Mouse (Mus musculus) hindbrain, postnatal 0 days (tissue): ENCODE results near the gene Spsb1. TPM values are rescaled to one million over a fixed set of nuclear protein-coding genes. Genes with fewer than 3 reads are reported as not detected.

Source experiments
- ATAC-seq: fragments of 200-750 bp; cut with Nextera tagmentation; 2 replicates; pipeline ENCODE4 v1.8.0; 2017; ENCODE audit warnings: mild to moderate bottlenecking, moderate TSS enrichment, moderate library complexity
- DNase-seq: peaks from one replicate; pipeline ENCODE4 v3.0.0-alpha.2; 2015; ENCODE audit warnings: low spot score
- H3K27ac ChIP-seq: fragments of 300-500 bp; sonication (generic); 2 replicates; pipeline ENCODE4 v1.5.1; 2014; ENCODE audit warnings: mild to moderate bottlenecking
- H3K27me3 ChIP-seq: fragments of 300-500 bp; sonication (generic); 2 replicates; pipeline ENCODE4 v1.6.1; 2014; ENCODE audit warnings: low read length, mixed read lengths; ENCODE audit not compliant: insufficient read depth
- H3K36me3 ChIP-seq: fragments of 300-500 bp; sonication (generic); 2 replicates; pipeline ENCODE4 v1.6.1; 2014; ENCODE audit warnings: low read length, mixed read lengths; ENCODE audit not compliant: insufficient read depth
- H3K4me1 ChIP-seq: fragments of 300-500 bp; sonication (generic); 2 replicates; pipeline ENCODE4 v1.6.1; 2014; ENCODE audit warnings: antibody characterized with exemption, low read length, mixed read lengths; ENCODE audit not compliant: insufficient read depth
- H3K4me2 ChIP-seq: fragments of 300-500 bp; sonication (generic); 2 replicates; pipeline ENCODE4 v1.6.1; 2014; ENCODE audit warnings: low read depth, mild to moderate bottlenecking, low read length, moderate library complexity, mixed read lengths
- H3K4me3 ChIP-seq: fragments of 300-500 bp; sonication (generic); 2 replicates; pipeline ENCODE4 v1.5.1; 2014; ENCODE audit warnings: low read length
- H3K9ac ChIP-seq: fragments of 300-500 bp; sonication (generic); replicated peaks from 2 replicates; pipeline ENCODE4 v1.6.1; 2014; ENCODE audit warnings: mild to moderate bottlenecking, low read length, moderate library complexity, mixed read lengths
- H3K9me3 ChIP-seq: fragments of 300-500 bp; sonication (generic); 2 replicates; pipeline ENCODE4 v1.6.1; 2016; ENCODE audit warnings: low read length, mixed read lengths
- CTCF ChIP-seq: IDR thresholded peaks from 2 replicates; pipeline ENCODE4 v1.5.1; 2016; ENCODE audit warnings: antibody characterized with exemption, control low read depth, low read depth
- WGBS: fragments of 180-500 bp; shearing (Covaris S2); extraction: QIAGEN DNeasy Blood & Tissue Kit; methylation state at CpG from one replicate; pipeline ENCODE4 v1.1.7; 2014; 5-methylcytosine and 5-hydroxymethylcytosine counted together
- polyA plus RNA-seq: library from polyadenylated mRNA; unstranded; fragments of >200 nt; fragmentation: Nextera tagmentation; extraction: Ambion mirVana; gene quantifications from 2 replicates; pipeline ENCODE4 v1.2.1, GENCODE M21; 2015
- total RNA-seq: library from RNA; depleted of rRNA; stranded (reverse); fragments of >200 nt; gene quantifications from 2 replicates; pipeline ENCODE4 v1.2.3, GENCODE M21; 2014

The Spsb1 gene
- total and polyA plus RNA-seq, 2 experiments from 2014 or later: 9.2 to 13.7 TPM

- H3K4me1 ChIP-seq: peaks cover 22% of the 10 kb centered on the region
- H3K27ac ChIP-seq: no peak overlapping the region
- no peaks in the 10 kb centered on the region for H3K27me3 ChIP-seq
- H3K9me3 ChIP-seq: no peaks in the 10 kb centered on the region
- TF ChIP-seq CTCF: no peak
- DNase-seq (no peak), ATAC-seq (no peak)
- no peak overlapping the region for H3K4me2 ChIP-seq
- WGBS: 95% methylated on average over 5 of the region's 5 CpGs
- H3K4me3 ChIP-seq: no peak overlapping the region
- H3K9ac ChIP-seq: no peak overlapping the region
- H3K36me3 ChIP-seq: no peaks in the 10 kb centered on the region
Observed at GRCm38 (mm10) chr4:149948119-149948518, 6.7 kb downstream of the Spsb1 start.

DNA sequence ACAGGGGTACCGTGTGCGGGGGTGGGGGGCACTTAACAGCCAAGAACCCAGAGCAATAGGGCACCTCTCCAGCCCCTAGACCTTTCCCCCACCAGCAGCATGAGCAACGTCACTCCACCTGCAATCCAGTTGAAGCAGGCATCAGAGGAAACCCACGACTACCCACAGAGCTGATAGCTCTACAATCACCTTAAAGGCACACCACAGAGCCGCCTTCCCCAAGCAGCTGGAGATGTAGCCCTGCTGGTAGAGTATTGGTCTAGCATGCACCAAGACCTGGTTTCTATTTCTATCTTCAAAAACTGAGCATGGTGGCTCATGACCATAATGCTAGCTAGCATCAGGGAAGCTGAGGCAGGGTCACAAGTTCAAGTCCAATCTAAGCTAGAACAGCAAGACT is 7.4 kb downstream of the Spsb1 start:
- Histone ChIP-seq H3K4me3 (no peak overlapping the region), H3K4me1 (peaks cover 20% of the 10 kb centered on the region)
- WGBS: 88% methylated on average over 5 of the region's 5 CpGs

DNA sequence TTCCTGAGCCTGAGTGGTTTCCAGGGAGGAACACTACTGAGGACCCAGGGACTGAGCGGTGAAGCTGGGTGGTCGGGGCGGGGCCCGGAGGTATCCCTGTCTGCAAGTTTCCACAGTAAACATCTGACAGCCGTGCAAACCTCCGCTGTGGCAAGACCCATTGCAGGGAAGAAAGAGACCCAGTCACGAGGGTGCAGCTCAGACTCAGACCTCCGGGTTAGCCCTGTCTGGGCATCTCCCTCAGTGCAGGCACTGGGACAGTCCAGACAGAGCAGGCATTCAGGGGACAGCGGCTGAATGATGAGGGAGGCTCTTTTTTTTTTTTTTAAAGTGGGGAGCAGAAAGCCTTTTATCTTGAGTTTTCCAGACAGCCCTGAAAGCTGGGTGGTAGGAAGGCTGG is 9.6 kb downstream of the Spsb1 start:
- WGBS: 37% methylated on average over 9 of the region's 9 CpGs
- Histone ChIP-seq H3K4me3 (no peak overlapping the region), H3K27me3 (no peaks in the 10 kb centered on the region), H3K4me2 (no peak overlapping the region), H3K9me3 (no peaks in the 10 kb centered on the region), H3K27ac (no peak overlapping the region), H3K9ac (no peak overlapping the region), H3K4me1 (peaks cover 15% of the 10 kb centered on the region), H3K36me3 (no peaks in the 10 kb centered on the region)
- peak; percentile 61; the same call in 1 of the 2 replicates for ATAC-seq
- peak; percentile 39 for DNase-seq
- TF ChIP-seq CTCF: no peak

More for the DNA sequence above, 7.4 kb downstream of the Spsb1 start:
- no peak for DNase-seq
- Histone ChIP-seq H3K9ac (no peak overlapping the region), H3K36me3 (no peaks in the 10 kb centered on the region), H3K27me3 (no peaks in the 10 kb centered on the region), H3K4me2 (no peak overlapping the region), H3K9me3 (no peaks in the 10 kb centered on the region), H3K27ac (no peak overlapping the region)
- TF ChIP-seq CTCF: no peak
- no peak for ATAC-seq

DNA sequence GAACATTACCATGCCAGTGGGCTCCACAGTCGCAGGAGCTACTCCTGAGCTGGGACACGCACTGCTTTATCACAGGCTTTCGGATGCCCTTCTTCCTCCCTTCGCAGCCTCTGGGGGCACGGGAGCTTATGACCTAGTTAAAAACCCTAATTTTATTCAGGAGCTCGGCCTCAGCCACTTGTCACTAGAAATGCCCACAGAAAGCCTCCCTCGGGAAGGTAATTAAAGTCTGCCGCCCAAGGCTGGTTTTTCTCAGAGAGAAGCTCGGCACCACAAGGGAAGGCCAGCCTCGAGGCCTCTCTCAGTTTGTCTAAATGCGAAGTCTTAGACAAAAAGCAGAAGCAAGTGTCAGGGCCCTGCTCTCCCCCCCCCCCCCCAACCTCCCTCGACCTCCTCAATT is 10.6 kb downstream of the Spsb1 start:
- no peak overlapping the region for H3K4me3 ChIP-seq
- no peaks in the 10 kb centered on the region for H3K36me3 ChIP-seq
- H3K4me1 ChIP-seq: peaks cover 11% of the 10 kb centered on the region
- no peak for ATAC-seq
- no peaks in the 10 kb centered on the region for H3K27me3 ChIP-seq
- H3K4me2 ChIP-seq: no peak overlapping the region
- H3K27ac ChIP-seq: no peak overlapping the region
- no peaks in the 10 kb centered on the region for H3K9me3 ChIP-seq
- DNase-seq: peak; percentile 35
- 41% methylated on average over 12 of the region's 12 CpGs for WGBS
- no peak overlapping the region for H3K9ac ChIP-seq
- no peak for TF ChIP-seq CTCF

DNA sequence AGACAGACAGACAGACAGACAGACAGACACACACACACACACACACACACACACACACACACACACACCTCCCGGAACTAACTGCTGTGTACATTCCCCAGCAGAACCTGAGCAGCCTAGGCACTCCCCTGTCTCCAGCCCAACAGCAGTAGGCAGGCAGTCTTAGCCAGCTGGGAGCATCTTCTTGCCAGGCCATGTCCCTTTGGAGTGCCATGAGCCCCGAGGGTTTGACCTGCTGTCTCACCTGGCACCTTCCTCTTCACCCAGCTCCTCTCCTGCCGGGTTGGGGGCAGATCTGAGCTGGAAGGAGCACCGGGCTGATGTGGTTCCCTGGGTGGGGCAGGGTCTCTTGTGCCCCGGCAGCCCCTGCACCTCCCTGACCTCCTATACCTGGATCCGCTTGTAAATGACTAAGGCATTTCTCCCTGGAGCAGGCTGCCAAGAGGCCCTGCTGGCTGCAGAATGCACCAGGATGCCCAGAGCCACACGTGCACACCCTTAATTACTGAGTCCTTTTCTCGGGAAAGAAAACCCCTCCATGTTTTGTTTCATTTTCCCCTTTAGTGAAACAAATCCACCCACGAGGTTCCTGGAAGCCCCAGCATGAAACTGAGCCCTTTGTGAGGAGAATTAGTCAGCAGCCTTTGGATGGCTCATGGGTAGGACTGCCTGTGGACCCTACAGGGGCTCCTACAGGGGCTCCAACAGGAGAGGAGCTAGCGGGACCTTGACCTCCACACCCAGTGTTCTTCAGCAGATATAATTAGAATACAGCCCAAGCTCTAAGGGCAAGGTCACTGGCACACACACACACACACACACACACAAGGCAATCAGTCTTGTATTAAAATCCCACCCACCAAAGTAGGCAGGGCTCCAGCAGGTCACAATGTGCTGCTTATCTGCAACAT is 11.8 kb downstream of the Spsb1 start:
- H3K4me2 ChIP-seq: no peak overlapping the region
- 0 out of 2 replicates have a peak overlapping the region, but pooled peaks have one; percentile 36 for H3K27ac ChIP-seq
- H3K9ac ChIP-seq: no peak overlapping the region
- DNase-seq (no peak), ATAC-seq (no peak)
- H3K4me1 ChIP-seq: peaks cover 11% of the 10 kb centered on the region
- no peak overlapping the region for H3K4me3 ChIP-seq
- TF ChIP-seq CTCF: no peak
- H3K27me3 ChIP-seq: no peaks in the 10 kb centered on the region
- no peaks in the 10 kb centered on the region for H3K36me3 ChIP-seq
- no peaks in the 10 kb centered on the region for H3K9me3 ChIP-seq
- 44% methylated on average over 10 of the region's 10 CpGs for WGBS

DNA sequence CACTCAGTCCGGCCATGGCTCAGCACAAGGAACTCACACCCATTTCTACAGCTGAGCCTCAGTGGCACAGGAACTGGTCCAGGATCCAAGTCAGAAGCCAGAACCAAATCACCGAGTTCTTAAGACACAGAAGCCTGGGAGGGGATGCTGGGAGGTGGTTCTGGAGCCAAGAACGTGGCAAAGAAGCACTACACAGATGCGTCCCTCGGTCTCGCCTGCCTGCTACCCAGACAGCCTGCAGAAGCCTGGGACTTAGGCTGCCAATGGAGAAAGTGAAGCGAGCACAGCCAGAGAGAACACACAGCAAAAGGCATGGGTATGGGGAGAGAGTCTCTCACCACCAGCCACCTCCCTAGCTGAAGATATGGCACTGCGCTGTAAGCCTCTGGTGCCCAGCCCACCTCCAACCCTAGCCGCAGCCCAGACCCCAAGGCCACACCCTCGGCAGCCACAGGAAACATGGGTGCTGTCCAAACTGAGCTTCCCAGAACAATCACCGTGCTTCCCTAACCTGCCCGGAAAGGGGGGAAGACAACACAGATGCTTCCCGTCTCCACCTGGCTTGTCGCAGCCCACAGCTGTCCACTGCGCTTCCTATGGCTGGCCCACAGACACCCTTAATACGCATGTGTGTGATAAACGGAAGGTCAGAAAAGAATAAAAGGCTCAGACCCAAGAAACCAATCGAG is 13.6 kb downstream of the Spsb1 start:
- WGBS: 68% methylated on average over 18 of the region's 18 CpGs
- DNase-seq: no peak
- Histone ChIP-seq H3K36me3 (no peaks in the 10 kb centered on the region), H3K27me3 (no peaks in the 10 kb centered on the region), H3K4me1 (peaks cover 11% of the 10 kb centered on the region), H3K4me2 (no peak overlapping the region), H3K9ac (no peak overlapping the region), H3K27ac (no peak overlapping the region), H3K4me3 (no peak overlapping the region), H3K9me3 (no peaks in the 10 kb centered on the region)
- no peak for TF ChIP-seq CTCF
- ATAC-seq: no peak
